Mouse (Mus musculus): ENCODE measurements around the gene Klhl12. TPM values are rescaled to one million over a fixed set of nuclear protein-coding genes. Genes with fewer than 3 reads are reported as not detected.
"Not testable (repeated sequence)": the region's sequence is repeated elsewhere in the genome, so short reads cannot be mapped to it uniquely, and the experiment has no call there.

The Klhl12 gene
- total and polyA plus RNA-seq, 2 experiments from 2014 or later: 26.4 to 35.3 TPM

DNA sequence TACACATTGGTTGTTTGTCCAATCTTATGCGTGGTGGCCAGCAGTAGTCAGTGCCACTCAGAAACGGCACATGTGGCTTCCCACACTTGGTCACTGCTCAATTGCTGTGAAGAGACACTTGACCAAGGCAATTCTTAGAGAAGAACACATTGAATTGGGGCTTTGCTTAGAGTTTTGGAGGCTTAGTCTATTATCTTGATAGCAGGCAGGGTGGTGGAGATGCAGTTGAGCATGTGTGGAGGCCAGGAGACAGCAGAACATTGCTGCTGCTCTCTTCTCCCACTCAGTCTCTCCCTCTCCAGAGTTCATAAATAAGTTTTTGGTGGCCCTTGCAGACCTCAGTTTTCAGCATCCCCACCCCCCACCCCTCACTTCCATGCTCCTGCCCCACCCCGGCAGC is 12.9 kb upstream of the Klhl12 start:
- Histone ChIP-seq H3K4me2 (ENCODE audit: low read depth, low read length, poor library complexity, severe bottlenecking) (no peak overlapping the region), H3K9me3 (ENCODE audit: low read length) (no peaks in the 10 kb centered on the region), H3K9ac (replicated peaks; ENCODE audit: low read length, poor library complexity, severe bottlenecking) (no peak overlapping the region), H3K4me1 (ENCODE audit: insufficient read depth, low read length) (no peaks in the 10 kb centered on the region), H3K27me3 (ENCODE audit: insufficient read depth, low read length) (no peaks in the 10 kb centered on the region), H3K36me3 (ENCODE audit: insufficient read depth, low read length) (no peaks in the 10 kb centered on the region), H3K27ac (ENCODE audit: low read depth, low read length) (no peak overlapping the region), H3K4me3 (ENCODE audit: low read depth, low read length) (no peak overlapping the region)
- TF ChIP-seq CTCF (IDR thresholded peaks at IDR 0.05): no peak
- DNase-seq (ENCODE audit: low spot score) (no peak), ATAC-seq (ENCODE audit: low FRiP score) (no peak)
- WGBS: 95% methylated on average over 3 of the region's 3 CpGs

DNA sequence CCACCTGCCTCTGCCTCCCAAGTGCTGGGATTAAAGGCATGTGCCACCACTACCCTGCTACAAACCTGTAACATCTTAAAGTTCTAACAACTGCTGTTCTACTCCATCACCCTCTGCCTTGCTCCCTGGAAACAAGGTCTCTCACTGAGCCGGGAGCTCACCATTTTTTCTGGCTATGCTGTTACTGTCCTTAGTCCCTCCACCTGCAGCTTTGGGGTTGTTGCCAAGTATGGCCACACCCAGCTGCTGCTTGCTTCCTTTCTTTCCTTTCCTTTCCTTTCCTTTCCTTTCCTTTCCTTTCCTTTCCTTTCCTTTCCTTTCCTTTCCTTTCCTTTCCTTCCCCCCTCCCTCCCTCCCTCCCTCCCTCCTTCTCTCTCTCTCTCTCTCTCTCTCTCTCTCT is 12.0 kb upstream of the Klhl12 start:
- not testable (repeated sequence) for DNase-seq (ENCODE audit: low spot score); H3K27ac ChIP-seq (ENCODE audit: low read depth, low read length); H3K4me1 ChIP-seq (ENCODE audit: insufficient read depth, low read length); ATAC-seq (ENCODE audit: low FRiP score); H3K9ac ChIP-seq (replicated peaks; ENCODE audit: low read length, poor library complexity, severe bottlenecking); H3K36me3 ChIP-seq (ENCODE audit: insufficient read depth, low read length); H3K27me3 ChIP-seq (ENCODE audit: insufficient read depth, low read length); H3K4me3 ChIP-seq (ENCODE audit: low read depth, low read length); H3K4me2 ChIP-seq (ENCODE audit: low read depth, low read length, poor library complexity, severe bottlenecking); H3K9me3 ChIP-seq (ENCODE audit: low read length)
- WGBS: 86% methylated on average over 1 of the region's 1 CpGs

- Histone ChIP-seq H3K27ac (ENCODE audit: low read depth, low read length) (no peak overlapping the region), H3K36me3 (ENCODE audit: insufficient read depth, low read length) (no peaks in the 10 kb centered on the region), H3K27me3 (ENCODE audit: insufficient read depth, low read length) (no peaks in the 10 kb centered on the region), H3K4me2 (ENCODE audit: low read depth, low read length, poor library complexity, severe bottlenecking) (no peak overlapping the region), H3K9ac (replicated peaks; ENCODE audit: low read length, poor library complexity, severe bottlenecking) (no peak overlapping the region), H3K4me1 (ENCODE audit: insufficient read depth, low read length) (no peaks in the 10 kb centered on the region), H3K9me3 (ENCODE audit: low read length) (no peaks in the 10 kb centered on the region), H3K4me3 (ENCODE audit: low read depth, low read length) (no peak overlapping the region)
- ATAC-seq (ENCODE audit: low FRiP score) (no peak), DNase-seq (ENCODE audit: low spot score) (no peak)
- TF ChIP-seq CTCF (IDR thresholded peaks at IDR 0.05): no peak
- 85% methylated on average over 2 of the region's 2 CpGs for WGBS
These were observed 9.9 kb upstream of the Klhl12 start for GRCm38 (mm10) chr1:134445418-134445817.

DNA sequence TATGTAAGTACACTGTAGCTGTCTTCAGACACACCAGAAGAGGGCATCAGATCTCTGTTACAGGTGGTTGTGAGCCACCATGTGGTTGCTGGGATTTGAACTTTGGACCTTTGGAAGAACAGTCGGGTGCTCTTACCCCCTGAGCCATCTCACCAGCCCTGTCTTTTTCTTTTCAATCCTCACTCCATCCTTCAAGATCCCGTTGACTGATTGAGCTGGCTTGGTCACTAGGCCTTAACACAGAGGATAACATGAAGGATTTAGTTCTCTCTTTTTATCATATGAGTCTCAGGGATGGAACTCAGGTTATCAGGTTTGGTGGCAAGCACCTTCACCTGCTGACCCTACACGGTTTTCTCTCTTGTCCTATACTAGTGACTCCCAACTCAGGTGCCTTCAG is 6.8 kb upstream of the Klhl12 start:
- WGBS: 75% methylated on average over 3 of the region's 3 CpGs

GRCm38 (mm10) chr1:134450201-134450600 is 5.1 kb upstream of the Klhl12 start:
- Histone ChIP-seq H3K9ac (replicated peaks; ENCODE audit: low read length, poor library complexity, severe bottlenecking) (no peak overlapping the region), H3K4me2 (ENCODE audit: low read depth, low read length, poor library complexity, severe bottlenecking) (no peak overlapping the region), H3K27me3 (ENCODE audit: insufficient read depth, low read length) (no peaks in the 10 kb centered on the region), H3K4me3 (ENCODE audit: low read depth, low read length) (no peak overlapping the region), H3K36me3 (ENCODE audit: insufficient read depth, low read length) (no peaks in the 10 kb centered on the region), H3K4me1 (ENCODE audit: insufficient read depth, low read length) (no peaks in the 10 kb centered on the region), H3K27ac (ENCODE audit: low read depth, low read length) (no peak overlapping the region), H3K9me3 (ENCODE audit: low read length) (no peaks in the 10 kb centered on the region)
- WGBS: 86% methylated on average over 4 of the region's 4 CpGs
- no peak for ATAC-seq (ENCODE audit: low FRiP score)
- peak; percentile 7; the same call in 1 of the 2 replicates for TF ChIP-seq CTCF (IDR thresholded peaks at IDR 0.05)
- DNase-seq (ENCODE audit: low spot score): no peak

More for the DNA sequence above, 6.8 kb upstream of the Klhl12 start:
- not testable (repeated sequence) for H3K4me1 ChIP-seq (ENCODE audit: insufficient read depth, low read length); H3K36me3 ChIP-seq (ENCODE audit: insufficient read depth, low read length); H3K27me3 ChIP-seq (ENCODE audit: insufficient read depth, low read length); H3K27ac ChIP-seq (ENCODE audit: low read depth, low read length); H3K4me3 ChIP-seq (ENCODE audit: low read depth, low read length); ATAC-seq (ENCODE audit: low FRiP score); H3K9me3 ChIP-seq (ENCODE audit: low read length); H3K4me2 ChIP-seq (ENCODE audit: low read depth, low read length, poor library complexity, severe bottlenecking); H3K9ac ChIP-seq (replicated peaks; ENCODE audit: low read length, poor library complexity, severe bottlenecking); DNase-seq (ENCODE audit: low spot score)

DNA sequence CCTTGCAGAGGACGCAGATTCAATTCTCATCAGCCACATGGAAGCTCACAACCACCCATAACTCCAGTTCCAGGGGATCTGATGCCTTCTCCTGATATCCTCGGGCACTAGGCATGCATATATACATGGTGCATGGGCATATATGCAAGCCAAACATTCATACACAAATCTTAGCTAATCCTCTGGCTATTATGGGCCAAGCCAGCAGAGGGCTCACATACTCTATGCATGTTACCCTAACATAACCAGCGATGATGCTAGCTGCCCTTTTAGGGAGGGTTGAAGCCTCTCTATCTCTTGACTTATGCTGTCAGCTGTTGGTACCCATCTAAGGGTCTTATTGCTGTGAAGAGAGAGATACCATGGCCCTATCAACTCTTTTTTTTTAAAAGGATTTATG is 4.3 kb upstream of the Klhl12 start:
- Histone ChIP-seq H3K27ac (ENCODE audit: low read depth, low read length) (no peak overlapping the region), H3K4me1 (ENCODE audit: insufficient read depth, low read length) (no peaks in the 10 kb centered on the region), H3K9ac (replicated peaks; ENCODE audit: low read length, poor library complexity, severe bottlenecking) (no peak overlapping the region), H3K9me3 (ENCODE audit: low read length) (no peaks in the 10 kb centered on the region), H3K4me2 (ENCODE audit: low read depth, low read length, poor library complexity, severe bottlenecking) (no peak overlapping the region), H3K27me3 (ENCODE audit: insufficient read depth, low read length) (no peaks in the 10 kb centered on the region), H3K36me3 (ENCODE audit: insufficient read depth, low read length) (no peaks in the 10 kb centered on the region), H3K4me3 (ENCODE audit: low read depth, low read length) (no peak overlapping the region)
- ATAC-seq (ENCODE audit: low FRiP score) (no peak), DNase-seq (ENCODE audit: low spot score) (peak; percentile 51)
- WGBS: 42% methylated on average over 3 of the region's 3 CpGs
- peak; percentile 72 for TF ChIP-seq CTCF (IDR thresholded peaks at IDR 0.05)

All from midbrain, postnatal 0 days (tissue).